Mouse (Mus musculus) hindbrain, postnatal 0 days (tissue): ENCODE measurements around the gene Kcnf1. TPM values are rescaled to one million over a fixed set of nuclear protein-coding genes. Genes with fewer than 3 reads are reported as not detected.
"Not testable (repeated sequence)": the region's sequence is repeated elsewhere in the genome, so short reads cannot be mapped to it uniquely, and the experiment has no call there.

ENCODE experiments used
- ATAC-seq: fragments of 200-750 bp; cut with Nextera tagmentation; 2 replicates; pipeline ENCODE4 v1.8.0; 2017; ENCODE audit warnings: mild to moderate bottlenecking, moderate TSS enrichment, moderate library complexity
- DNase-seq: peaks from one replicate; pipeline ENCODE4 v3.0.0-alpha.2; 2015; ENCODE audit warnings: low spot score
- H3K27ac ChIP-seq: fragments of 300-500 bp; sonication (generic); 2 replicates; pipeline ENCODE4 v1.5.1; 2014; ENCODE audit warnings: mild to moderate bottlenecking
- H3K27me3 ChIP-seq: fragments of 300-500 bp; sonication (generic); 2 replicates; pipeline ENCODE4 v1.6.1; 2014; ENCODE audit warnings: low read length, mixed read lengths; ENCODE audit not compliant: insufficient read depth
- H3K36me3 ChIP-seq: fragments of 300-500 bp; sonication (generic); 2 replicates; pipeline ENCODE4 v1.6.1; 2014; ENCODE audit warnings: low read length, mixed read lengths; ENCODE audit not compliant: insufficient read depth
- H3K4me1 ChIP-seq: fragments of 300-500 bp; sonication (generic); 2 replicates; pipeline ENCODE4 v1.6.1; 2014; ENCODE audit warnings: antibody characterized with exemption, low read length, mixed read lengths; ENCODE audit not compliant: insufficient read depth
- H3K4me2 ChIP-seq: fragments of 300-500 bp; sonication (generic); 2 replicates; pipeline ENCODE4 v1.6.1; 2014; ENCODE audit warnings: low read depth, mild to moderate bottlenecking, low read length, moderate library complexity, mixed read lengths
- H3K4me3 ChIP-seq: fragments of 300-500 bp; sonication (generic); 2 replicates; pipeline ENCODE4 v1.5.1; 2014; ENCODE audit warnings: low read length
- H3K9ac ChIP-seq: fragments of 300-500 bp; sonication (generic); replicated peaks from 2 replicates; pipeline ENCODE4 v1.6.1; 2014; ENCODE audit warnings: mild to moderate bottlenecking, low read length, moderate library complexity, mixed read lengths
- H3K9me3 ChIP-seq: fragments of 300-500 bp; sonication (generic); 2 replicates; pipeline ENCODE4 v1.6.1; 2016; ENCODE audit warnings: low read length, mixed read lengths
- CTCF ChIP-seq: IDR thresholded peaks from 2 replicates; pipeline ENCODE4 v1.5.1; 2016; ENCODE audit warnings: antibody characterized with exemption, control low read depth, low read depth
- WGBS: fragments of 180-500 bp; shearing (Covaris S2); extraction: QIAGEN DNeasy Blood & Tissue Kit; methylation state at CpG from one replicate; pipeline ENCODE4 v1.1.7; 2014; 5-methylcytosine and 5-hydroxymethylcytosine counted together
- polyA plus RNA-seq: library from polyadenylated mRNA; unstranded; fragments of >200 nt; fragmentation: Nextera tagmentation; extraction: Ambion mirVana; gene quantifications from 2 replicates; pipeline ENCODE4 v1.2.1, GENCODE M21; 2015
- total RNA-seq: library from RNA; depleted of rRNA; stranded (reverse); fragments of >200 nt; gene quantifications from 2 replicates; pipeline ENCODE4 v1.2.3, GENCODE M21; 2014; rRNA removed

The Kcnf1 gene
- total and polyA plus RNA-seq, 2 experiments from 2014 or later, result 3.3 to 10.5 TPM

DNA sequence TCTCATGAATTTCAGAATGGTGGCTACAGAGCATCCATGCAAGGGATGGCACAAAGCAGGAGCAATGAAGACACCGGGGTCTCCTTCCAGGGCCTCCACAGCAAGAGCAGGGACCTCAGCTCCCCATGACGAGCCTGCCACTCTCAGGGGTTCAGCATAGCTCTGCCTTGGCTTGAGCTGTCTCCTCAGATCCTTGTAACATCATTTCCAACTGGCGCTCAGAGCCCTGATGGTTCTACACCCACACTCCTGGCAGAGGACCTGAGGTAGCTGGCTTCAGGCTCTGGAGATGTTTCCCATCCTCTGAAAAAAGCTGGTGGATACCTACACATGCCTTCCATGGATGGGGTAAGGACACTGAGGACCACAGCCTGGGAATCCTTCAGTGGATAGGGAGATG is 36.3 kb downstream of the Kcnf1 start:
- Histone ChIP-seq H3K4me1 (no peaks in the 10 kb centered on the region), H3K4me2 (no peak overlapping the region), H3K9ac (no peak overlapping the region), H3K27ac (no peak overlapping the region), H3K36me3 (no peaks in the 10 kb centered on the region), H3K9me3 (no peaks in the 10 kb centered on the region), H3K27me3 (no peaks in the 10 kb centered on the region), H3K4me3 (no peak overlapping the region)
- no peak for TF ChIP-seq CTCF
- 87% methylated on average over 3 of the region's 3 CpGs for WGBS
- no peak for DNase-seq
- no peak for ATAC-seq

DNA sequence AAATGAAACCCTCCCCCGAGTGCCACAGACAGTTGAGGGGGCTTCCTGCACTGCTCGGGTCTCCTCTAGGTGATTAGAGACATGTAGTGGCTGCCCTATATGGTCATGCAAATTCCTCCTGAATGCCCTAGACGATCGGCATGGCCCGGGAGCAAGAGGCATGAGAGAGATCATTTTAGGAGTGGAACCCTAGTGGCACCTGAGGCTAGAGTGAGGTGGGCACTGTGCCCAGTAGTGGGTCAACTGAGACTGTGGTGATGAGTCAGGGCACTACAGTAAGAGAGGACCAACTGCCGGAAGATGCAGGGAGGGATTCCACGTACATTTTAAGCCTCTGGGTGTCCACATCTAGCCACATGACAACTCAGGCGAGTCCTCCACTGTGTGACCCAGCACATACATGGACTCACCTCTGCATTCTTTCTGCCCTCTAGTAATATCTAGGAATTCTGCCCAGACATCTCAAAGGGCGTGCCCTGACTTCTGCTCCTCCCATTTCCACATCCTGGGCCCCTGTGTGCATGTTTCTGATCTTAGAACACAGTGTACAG is 42.1 kb downstream of the Kcnf1 start:
- no peak for ATAC-seq
- H3K27me3 ChIP-seq, result no peaks in the 10 kb centered on the region
- no peak for DNase-seq
- no peak overlapping the region for H3K4me3 ChIP-seq
- H3K4me2 ChIP-seq, result no peak overlapping the region
- 81% methylated on average over 9 of the region's 9 CpGs for WGBS
- H3K4me1 ChIP-seq, result no peaks in the 10 kb centered on the region
- no peak overlapping the region for H3K27ac ChIP-seq
- no peaks in the 10 kb centered on the region for H3K36me3 ChIP-seq
- TF ChIP-seq CTCF, result no peak
- H3K9ac ChIP-seq, result no peak overlapping the region
- H3K9me3 ChIP-seq, result no peaks in the 10 kb centered on the region

GRCm38 (mm10) chr12:17132243-17132642 is 44.4 kb downstream of the Kcnf1 start:
- no peaks in the 10 kb centered on the region for H3K27me3 ChIP-seq
- H3K4me3 ChIP-seq, result no peak overlapping the region
- 67% methylated on average over 8 of the region's 8 CpGs for WGBS
- TF ChIP-seq CTCF, result no peak
- no peak overlapping the region for H3K27ac ChIP-seq
- DNase-seq, result no peak
- no peak overlapping the region for H3K9ac ChIP-seq
- no peaks in the 10 kb centered on the region for H3K9me3 ChIP-seq
- no peak overlapping the region for H3K4me2 ChIP-seq
- H3K4me1 ChIP-seq, result no peaks in the 10 kb centered on the region
- no peak for ATAC-seq
- H3K36me3 ChIP-seq, result no peaks in the 10 kb centered on the region

DNA sequence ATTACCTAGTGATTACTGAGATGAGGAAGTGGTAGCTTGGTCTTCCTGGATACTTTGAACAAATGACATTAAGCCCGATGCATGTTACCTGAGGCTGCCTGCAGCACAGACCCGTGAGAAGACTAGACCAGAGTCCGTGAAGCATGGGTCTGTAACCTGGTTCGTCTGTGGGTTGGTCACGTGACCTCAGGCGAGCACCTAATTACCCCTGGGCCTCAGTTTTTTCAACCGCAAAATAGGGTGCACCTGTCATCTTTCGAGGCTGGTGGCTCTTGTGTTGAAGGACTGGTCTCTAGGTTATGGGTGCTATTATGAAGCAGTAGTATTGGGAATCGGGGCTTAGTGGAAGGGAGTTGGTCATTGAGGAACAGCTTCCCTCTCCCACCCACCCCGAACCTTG is 45.1 kb downstream of the Kcnf1 start:
- 93% methylated on average over 10 of the region's 10 CpGs for WGBS
- TF ChIP-seq CTCF, result no peak
- no peak overlapping the region for H3K9ac ChIP-seq

DNA sequence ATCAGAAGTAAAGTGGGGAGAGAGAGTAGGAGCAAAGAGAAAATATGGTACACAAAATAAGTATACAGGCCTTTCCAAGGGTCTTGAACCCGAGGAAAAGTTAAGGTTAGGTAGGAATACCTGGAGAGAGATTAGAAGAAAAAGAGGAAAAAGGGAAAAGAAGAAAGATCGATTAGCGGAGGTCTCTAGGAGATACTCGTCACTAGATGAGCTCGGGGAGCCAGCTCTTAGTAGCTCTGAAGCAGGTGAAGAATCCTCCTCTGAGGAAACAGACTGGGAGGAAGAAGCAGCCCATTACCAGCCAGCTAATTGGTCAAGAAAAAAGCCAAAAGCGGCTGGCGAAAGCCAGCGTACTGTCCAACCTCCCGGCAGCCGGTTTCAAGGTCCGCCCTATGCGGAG is 53.8 kb downstream of the Kcnf1 start:
- H3K27me3 ChIP-seq, H3K4me3 ChIP-seq, H3K36me3 ChIP-seq, H3K4me1 ChIP-seq, H3K9me3 ChIP-seq, H3K4me2 ChIP-seq, H3K27ac ChIP-seq, ATAC-seq, DNase-seq, H3K9ac ChIP-seq: not testable (repeated sequence)
- WGBS, result 97% methylated on average over 8 of the region's 12 CpGs

More for the DNA sequence above, 45.1 kb downstream of the Kcnf1 start:
- Histone ChIP-seq H3K4me3 (no peak overlapping the region), H3K36me3 (no peaks in the 10 kb centered on the region), H3K4me1 (no peaks in the 10 kb centered on the region), H3K27me3 (no peaks in the 10 kb centered on the region), H3K9me3 (no peaks in the 10 kb centered on the region), H3K27ac (no peak overlapping the region), H3K4me2 (no peak overlapping the region)
- no peak for ATAC-seq
- DNase-seq, result no peak

Other genes with a start within 250 kb of the Kcnf1 start
- gene Pqlc3, start 176.5 kb downstream of the Kcnf1 start, total RNA-seq, result 2.6 and 4.3 TPM in 2 replicates
- 2.2 and 2.5 TPM in 2 replicates for gene Pqlc3, start 176.5 kb downstream of the Kcnf1 start, polyA plus RNA-seq
- gene 2410004P03Rik, start 165.2 kb downstream of the Kcnf1 start, total RNA-seq, result 7.5 and 8.6 TPM in 2 replicates
- gene 2410004P03Rik, start 165.2 kb downstream of the Kcnf1 start, polyA plus RNA-seq, result 7.8 and 10.4 TPM in 2 replicates
- 76.3 and 99.2 TPM in 2 replicates for gene Pdia6, start 89.7 kb upstream of the Kcnf1 start, total RNA-seq
- 194 and 201 TPM in 2 replicates for gene Pdia6, start 89.7 kb upstream of the Kcnf1 start, polyA plus RNA-seq
- gene Atp6v1c2, start 152.5 kb upstream of the Kcnf1 start, total RNA-seq, result 0.52 TPM in 1 of 2 replicates, not detected in the other
- 0.86 and 1.1 TPM in 2 replicates for gene Atp6v1c2, start 152.5 kb upstream of the Kcnf1 start, polyA plus RNA-seq
- gene Nol10, start 171.6 kb upstream of the Kcnf1 start, total RNA-seq, result 6.6 and 7.1 TPM in 2 replicates
- gene Nol10, start 171.6 kb upstream of the Kcnf1 start, polyA plus RNA-seq, result 12.0 and 13.4 TPM in 2 replicates